Mouse (Mus musculus) C2C12 (cell line): ENCODE results near the gene Cdkl3. TPM values are rescaled to one million over a fixed set of nuclear protein-coding genes. Genes with fewer than 3 reads are reported as not detected.

Experiments used
- H3K27me3 ChIP-seq: one replicate; pipeline ENCODE4 v1.6.1; 2011; ENCODE audit not compliant: control insufficient read depth, insufficient read depth, insufficient read length
- H3K36me3 ChIP-seq: one replicate; pipeline ENCODE4 v1.6.1; 2011; ENCODE audit not compliant: control insufficient read depth, insufficient read depth
- H3K4me3 ChIP-seq: one replicate; pipeline ENCODE4 v1.5.1; 2011; ENCODE audit warnings: mild to moderate bottlenecking, control low read depth; ENCODE audit not compliant: poor library complexity, insufficient read depth, severe bottlenecking
- H3K79me2 ChIP-seq: one replicate; pipeline ENCODE4 v1.6.1; 2011; ENCODE audit not compliant: control insufficient read depth, insufficient read depth
- H3K79me3 ChIP-seq: one replicate; pipeline ENCODE4 v1.6.1; 2011; ENCODE audit warnings: low read depth, control low read depth
- H3ac ChIP-seq: one replicate; pipeline ENCODE3; 2011; ENCODE audit warnings: low read depth; ENCODE audit not compliant: control insufficient read depth, insufficient read length
- CEBPB ChIP-seq: IDR thresholded peaks from one replicate; pipeline ENCODE4 v1.6.1; 2011; ENCODE audit warnings: low read depth, mild to moderate bottlenecking, control low read depth, moderate library complexity
- CTCF ChIP-seq: IDR thresholded peaks from one replicate; pipeline ENCODE4 v1.5.1; 2011; ENCODE audit not compliant: control insufficient read depth, insufficient read depth, insufficient read length
- FOSL1 ChIP-seq: IDR thresholded peaks from one replicate; pipeline ENCODE4 v1.8.0; 2011; ENCODE audit warnings: mild to moderate bottlenecking, low read length; ENCODE audit not compliant: poor library complexity, insufficient read depth, severe bottlenecking
- MAX ChIP-seq: IDR thresholded peaks from one replicate; pipeline ENCODE4 v1.6.1; 2011; ENCODE audit warnings: mild to moderate bottlenecking, control low read depth
- MYOD1 ChIP-seq: IDR thresholded peaks from one replicate; pipeline ENCODE4 v1.6.1; 2011; ENCODE audit warnings: low read depth; ENCODE audit not compliant: control insufficient read depth, insufficient read length
- MYOG ChIP-seq: IDR thresholded peaks from one replicate; pipeline ENCODE4 v1.6.1; 2011; ENCODE audit not compliant: control insufficient read depth, insufficient read length; ENCODE audit errors: extremely low read depth
- USF1 ChIP-seq: IDR thresholded peaks from one replicate; pipeline ENCODE4 v1.6.1; 2011; ENCODE audit warnings: low read depth, mild to moderate bottlenecking, control low read depth, moderate library complexity
- polyA plus RNA-seq: library from polyadenylated mRNA; unstranded; fragments of >200 nt; fragmentation: generic; extraction: Trizol; gene quantifications from one replicate; pipeline ENCODE4 v1.2.1, GENCODE M21; 2012; ENCODE audit warnings: missing spikeins

Cdkl3 gene
- polyA plus RNA-seq, 1 experiment, result 1.7 TPM

DNA sequence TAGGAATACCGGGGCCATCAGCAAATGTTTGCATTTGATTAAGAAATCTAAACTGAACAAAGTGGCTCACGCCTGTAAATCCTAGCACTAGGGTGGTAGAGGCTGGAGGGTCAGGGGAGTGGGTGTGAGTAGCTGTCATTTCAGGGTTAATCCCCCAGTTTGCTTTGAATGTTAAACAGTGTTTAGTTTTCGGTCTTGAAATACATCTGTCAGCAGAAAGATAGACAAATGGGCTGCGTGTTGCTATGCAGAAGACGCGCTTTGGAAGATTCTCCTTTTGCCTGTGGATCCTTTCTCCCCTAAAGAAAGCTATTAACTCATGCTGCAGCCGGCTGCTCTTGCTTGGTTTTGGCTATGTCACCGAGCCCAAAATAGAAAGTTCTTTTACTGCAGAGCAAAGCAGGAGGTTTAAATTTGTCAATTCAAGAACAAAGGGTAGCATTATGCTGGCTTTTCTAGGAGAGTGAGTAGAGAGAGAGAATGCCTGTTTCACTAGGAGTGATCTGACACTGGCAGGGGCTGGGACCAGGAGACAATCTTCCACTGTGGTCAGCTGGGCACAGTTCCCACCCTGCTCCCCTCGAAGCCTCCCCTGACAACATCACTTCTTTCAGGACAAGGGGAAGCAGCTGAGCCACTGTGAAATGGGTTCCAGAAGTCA is 82.3 kb downstream of the Cdkl3 start:
- no peak overlapping the region for H3ac ChIP-seq
- H3K36me3 ChIP-seq, result no peaks in the 10 kb centered on the region
- H3K27me3 ChIP-seq, result no peaks in the 10 kb centered on the region
- H3K79me3 ChIP-seq, result no peaks in the 10 kb centered on the region
- TF ChIP-seq FOSL1 (no peak), MYOG (no peak), CEBPB (no peak)
- no peak overlapping the region for H3K4me3 ChIP-seq
- no peaks in the 10 kb centered on the region for H3K79me2 ChIP-seq

DNA sequence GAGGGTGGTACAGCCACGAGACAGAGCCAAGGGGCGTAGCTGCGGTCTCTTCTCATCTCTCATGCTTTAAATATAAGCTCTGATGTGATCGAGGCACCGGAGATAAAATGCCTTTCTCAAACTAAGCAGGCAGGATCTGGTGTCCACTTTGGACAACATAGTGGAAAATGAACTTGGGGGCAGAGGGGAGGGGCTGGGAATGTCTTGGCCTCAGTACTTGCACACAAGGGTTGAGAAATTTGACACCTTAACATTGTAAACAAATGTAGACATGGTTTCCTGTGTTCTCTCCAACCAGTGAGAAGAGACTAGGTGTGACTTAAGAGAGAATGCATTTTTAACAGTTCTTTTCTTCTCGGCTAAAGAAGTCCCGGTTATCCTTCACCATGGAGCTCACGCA is 85.3 kb downstream of the Cdkl3 start:
- H3ac ChIP-seq, result no peak overlapping the region
- H3K4me3 ChIP-seq, result no peak overlapping the region
- no peaks in the 10 kb centered on the region for H3K27me3 ChIP-seq
- TF ChIP-seq USF1 (no peak), CEBPB (no peak), MAX (no peak), MYOG (no peak), MYOD1 (no peak), FOSL1 (no peak), CTCF (no peak)
- H3K79me3 ChIP-seq, result no peaks in the 10 kb centered on the region
- H3K79me2 ChIP-seq, result no peaks in the 10 kb centered on the region
- no peaks in the 10 kb centered on the region for H3K36me3 ChIP-seq

DNA sequence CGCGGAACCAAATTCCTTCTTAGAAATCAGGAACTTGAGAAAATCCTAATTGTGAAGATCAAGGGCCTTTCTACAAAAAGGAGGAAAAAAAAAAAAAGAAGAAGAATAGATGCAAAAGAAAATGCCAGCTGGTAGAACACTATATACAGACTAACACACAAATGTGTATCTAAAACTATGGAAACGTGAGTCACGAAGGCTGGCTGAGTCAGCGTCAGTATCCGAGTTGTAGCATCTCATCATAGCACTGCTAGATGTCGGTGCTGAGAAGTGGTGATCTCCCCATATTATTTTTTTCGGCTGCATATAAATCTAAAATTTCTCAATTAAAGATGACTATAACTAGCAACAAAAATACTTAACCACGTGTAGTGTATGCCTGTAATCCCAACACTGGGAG is 87.2 kb downstream of the Cdkl3 start:
- no peaks in the 10 kb centered on the region for H3K27me3 ChIP-seq
- TF ChIP-seq MYOD1 (no peak), FOSL1 (no peak), CEBPB (no peak), MYOG (no peak)

DNA sequence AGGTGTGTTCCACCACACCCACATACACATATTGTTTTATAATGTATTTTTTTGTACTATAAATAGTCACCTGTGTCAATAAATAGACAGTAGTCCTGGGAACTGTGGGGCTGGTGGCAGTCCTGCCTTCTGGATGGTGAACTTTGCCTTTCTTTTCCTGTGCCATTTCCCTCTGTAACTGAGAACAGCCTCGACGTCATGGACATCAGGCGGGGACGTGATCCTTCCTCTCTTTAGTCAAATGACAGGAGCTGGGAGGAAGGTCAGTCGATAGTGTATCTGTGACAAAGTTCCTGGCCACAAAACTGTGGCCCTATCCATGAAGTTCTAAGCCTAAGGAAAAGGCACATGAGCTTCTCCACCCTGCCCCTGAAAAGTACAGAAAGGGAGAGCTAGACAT is 90.5 kb downstream of the Cdkl3 start:
- H3ac ChIP-seq, result no peak overlapping the region
- H3K4me3 ChIP-seq, result no peak overlapping the region
- no peak for TF ChIP-seq CEBPB
- no peak for TF ChIP-seq MYOG
- TF ChIP-seq USF1, result no peak
- TF ChIP-seq FOSL1, result no peak
- no peak for TF ChIP-seq CTCF
- TF ChIP-seq MAX, result no peak
- peaks cover 10% of the 10 kb centered on the region for H3K79me2 ChIP-seq
- H3K27me3 ChIP-seq, result no peaks in the 10 kb centered on the region
- H3K36me3 ChIP-seq, result no peaks in the 10 kb centered on the region
- H3K79me3 ChIP-seq, result peaks cover 6% of the 10 kb centered on the region

More for the DNA sequence above, 87.2 kb downstream of the Cdkl3 start:
- H3K79me2 ChIP-seq, result no peaks in the 10 kb centered on the region
- H3K4me3 ChIP-seq, result no peak overlapping the region
- H3K79me3 ChIP-seq, result no peaks in the 10 kb centered on the region
- no peaks in the 10 kb centered on the region for H3K36me3 ChIP-seq
- H3ac ChIP-seq, result no peak overlapping the region

DNA sequence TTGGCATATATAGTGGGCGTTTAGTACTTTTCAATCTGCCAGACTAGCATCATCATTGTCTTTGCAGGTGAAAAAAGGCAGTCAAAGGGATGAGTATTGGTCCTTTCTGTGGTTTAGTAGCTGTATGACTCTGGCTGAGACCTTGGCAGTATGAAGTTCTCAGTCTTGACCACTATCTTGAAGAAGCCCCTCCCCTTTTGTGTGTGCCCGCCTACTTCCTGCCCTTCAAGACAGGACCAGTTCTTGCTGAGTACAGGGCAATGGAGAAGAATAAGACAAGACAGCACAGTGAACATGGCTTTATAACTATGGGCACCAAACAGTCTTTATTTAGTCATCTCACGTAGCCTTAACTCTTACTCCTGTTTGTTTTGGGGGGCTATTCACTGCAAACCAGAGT is 93.0 kb downstream of the Cdkl3 start:
- Histone ChIP-seq H3K4me3 (no peak overlapping the region), H3K79me2 (peaks cover 34% of the 10 kb centered on the region), H3K27me3 (no peaks in the 10 kb centered on the region), H3K36me3 (peaks cover 19% of the 10 kb centered on the region), H3ac (no peak overlapping the region), H3K79me3 (peaks cover 30% of the 10 kb centered on the region)
- TF ChIP-seq MYOD1, result no peak
- no peak for TF ChIP-seq USF1
- no peak for TF ChIP-seq FOSL1
- no peak for TF ChIP-seq MYOG
- no peak for TF ChIP-seq MAX
- TF ChIP-seq CEBPB, result no peak
- no peak for TF ChIP-seq CTCF

DNA sequence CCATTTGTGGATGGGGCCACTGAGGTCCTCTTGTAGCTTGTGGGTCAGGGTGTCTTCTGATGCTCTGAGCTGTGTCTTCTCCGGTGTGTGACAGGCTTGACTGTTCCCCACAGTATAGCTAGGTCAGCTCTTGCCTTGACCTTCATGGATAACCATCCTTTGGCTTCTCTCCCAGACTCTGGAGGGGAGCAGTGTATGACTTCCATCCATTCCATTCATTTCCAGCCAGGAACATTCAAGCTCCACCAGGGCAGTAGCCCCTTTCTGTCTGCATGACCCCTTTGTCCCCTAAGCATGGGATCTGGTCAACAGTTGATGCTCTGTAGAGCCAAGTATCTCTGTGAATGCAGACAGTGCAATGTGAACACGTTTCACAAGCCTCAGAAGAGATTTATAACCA is 93.6 kb downstream of the Cdkl3 start:
- TF ChIP-seq MAX (no peak), CEBPB (no peak), CTCF (no peak), MYOG (no peak), MYOD1 (no peak), FOSL1 (no peak), USF1 (no peak)
- Histone ChIP-seq H3ac (no peak overlapping the region), H3K36me3 (peaks cover 25% of the 10 kb centered on the region), H3K79me3 (peaks cover 36% of the 10 kb centered on the region), H3K4me3 (no peak overlapping the region), H3K27me3 (no peaks in the 10 kb centered on the region), H3K79me2 (peaks cover 40% of the 10 kb centered on the region)
